Mouse (Mus musculus) activated CD4-positive, CD25-positive, alpha-beta regulatory T cell, adult 4 months (primary cell): Measurements from ENCODE around the gene Nat8f1. TPM values are rescaled to one million over a fixed set of nuclear protein-coding genes. Genes with fewer than 3 reads are reported as not detected.
"Not testable (repeated sequence)": the region's sequence is repeated elsewhere in the genome, so short reads cannot be mapped to it uniquely, and the experiment has no call there.

Experiments
- ATAC-seq: one replicate; pipeline ENCODE4 v1.8.0; 2017
- polyA plus RNA-seq, 2 experiments: library from polyadenylated mRNA; unstranded; fragments of 100-300 nt; shearing (Covaris generic); gene quantifications; one replicate each; pipeline ENCODE4 v1.2.1; 2017

Gene Nat8f1
- polyA plus RNA-seq, 2 experiments from 2014 or later, result 11.3 to 11.6 TPM

- ATAC-seq, result not testable (repeated sequence)
These were observed 8.6 kb downstream of the Nat8f1 start for GRCm38 (mm10) chr6:85906911-85907351.

GRCm38 (mm10) chr6:85904642-85905061, 10.8 kb downstream of the Nat8f1 start, which contains the start of gene Nat8f4:
Gene Nat8f4 (minus strand): TSS chr6:85904884.
- peak; percentile 88 for ATAC-seq

GRCm38 (mm10) chr6:85902303-85902702, 13.2 kb downstream of the Nat8f1 start:
- no peak for ATAC-seq

GRCm38 (mm10) chr6:85898596-85899475, 16.7 kb downstream of the Nat8f1 start:
- not testable (repeated sequence) for ATAC-seq

GRCm38 (mm10) chr6:85895061-85895648, 20.3 kb downstream of the Nat8f1 start:
- ATAC-seq, result peak; percentile 46

- ATAC-seq, result no peak
These were observed 26.5 kb downstream of the Nat8f1 start for GRCm38 (mm10) chr6:85888961-85889360.

GRCm38 (mm10) chr6:85884311-85884710, 31.2 kb downstream of the Nat8f1 start:
- no peak for ATAC-seq

GRCm38 (mm10) chr6:85883246-85883645, 32.2 kb downstream of the Nat8f1 start:
- not testable (repeated sequence) for ATAC-seq

DNA sequence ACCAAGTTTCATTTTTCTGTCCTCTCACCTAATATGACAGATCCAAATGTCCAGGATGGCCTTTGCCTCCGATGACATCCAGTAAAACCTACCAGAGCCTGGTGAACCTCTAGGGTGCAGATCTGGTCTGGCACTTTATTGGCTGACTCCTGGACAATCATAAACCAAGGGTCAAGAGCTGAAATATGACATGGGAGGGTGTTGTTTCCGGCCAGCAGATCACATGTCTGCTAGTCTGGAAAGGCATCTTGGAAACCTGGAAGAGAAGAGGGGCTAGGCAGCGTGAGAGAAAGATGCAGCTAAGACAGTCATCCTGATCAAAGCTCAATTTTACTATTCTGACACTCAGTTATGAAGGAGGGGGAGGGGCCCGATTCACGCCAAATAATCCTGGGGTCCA, 46.5 kb downstream of the Nat8f1 start, which contains the start of gene Nat8f2:
Gene Nat8f2 (minus strand): TSS at position 153 of the 400 bp plus-strand sequence.
- not testable (repeated sequence) for ATAC-seq

DNA sequence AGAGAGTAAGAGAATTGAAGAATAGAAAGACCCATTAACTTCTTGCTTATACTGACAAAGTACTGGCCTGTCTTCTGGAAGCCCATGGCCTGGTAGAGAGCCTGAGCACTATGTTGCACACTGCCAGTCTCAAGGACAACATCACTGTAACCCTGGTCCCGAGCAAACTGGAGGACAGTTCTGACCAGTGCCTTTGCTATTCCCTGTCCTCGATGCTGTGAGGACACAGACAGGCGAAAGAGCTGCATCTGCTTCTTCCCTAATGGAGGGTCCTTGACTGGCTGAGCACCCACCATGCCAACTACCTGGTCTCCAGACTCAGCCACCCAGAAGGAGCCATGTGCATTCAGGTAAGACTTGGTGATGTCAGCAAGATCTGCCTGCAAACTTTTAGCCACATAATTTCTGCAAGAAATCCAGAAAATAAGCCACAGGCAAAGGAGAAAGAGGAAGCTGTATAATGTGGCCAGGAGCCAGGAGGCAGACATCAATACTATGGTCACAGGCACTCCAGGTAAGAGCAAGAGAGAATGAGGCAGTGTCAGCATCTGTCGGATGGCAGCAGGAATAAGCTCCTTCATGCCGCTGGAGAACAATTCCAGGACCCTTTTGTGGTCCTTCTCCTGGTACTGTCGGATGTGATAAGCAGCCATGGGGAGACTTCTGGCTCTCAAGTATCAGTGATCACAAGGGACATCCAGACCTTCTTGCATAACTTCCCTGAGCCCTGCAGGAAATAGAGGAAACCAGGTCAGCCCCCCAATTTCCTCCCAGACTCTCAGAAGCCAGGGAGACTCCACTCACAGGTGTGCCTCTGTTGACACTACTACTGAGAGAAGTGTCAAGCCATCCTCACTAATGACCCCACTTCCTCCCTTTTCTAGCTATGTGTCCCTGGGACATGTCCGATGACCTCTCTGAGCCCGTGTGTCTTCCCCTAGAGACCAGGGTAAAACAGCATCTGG, 47.5 kb downstream of the Nat8f1 start:
- no peak for ATAC-seq

DNA sequence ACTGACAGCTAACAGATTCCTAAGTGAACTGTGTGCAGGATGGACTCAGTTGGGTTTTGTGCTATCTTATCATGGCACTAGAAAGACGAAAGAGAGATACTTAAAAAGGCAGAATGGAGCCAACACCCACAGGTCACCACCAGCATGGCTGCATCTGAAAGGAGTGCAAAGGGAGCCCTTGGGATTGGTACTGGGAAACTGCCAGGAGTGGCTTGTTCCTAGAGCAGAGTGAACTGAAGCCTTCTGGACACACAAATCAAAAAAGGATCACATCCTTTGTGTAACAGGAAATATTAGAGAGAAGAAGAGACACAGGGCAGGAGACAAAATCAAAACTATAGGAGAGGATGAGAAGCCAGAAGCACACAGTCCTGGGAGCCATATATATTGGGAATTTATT, 48.5 kb downstream of the Nat8f1 start:
- not testable (repeated sequence) for ATAC-seq

DNA sequence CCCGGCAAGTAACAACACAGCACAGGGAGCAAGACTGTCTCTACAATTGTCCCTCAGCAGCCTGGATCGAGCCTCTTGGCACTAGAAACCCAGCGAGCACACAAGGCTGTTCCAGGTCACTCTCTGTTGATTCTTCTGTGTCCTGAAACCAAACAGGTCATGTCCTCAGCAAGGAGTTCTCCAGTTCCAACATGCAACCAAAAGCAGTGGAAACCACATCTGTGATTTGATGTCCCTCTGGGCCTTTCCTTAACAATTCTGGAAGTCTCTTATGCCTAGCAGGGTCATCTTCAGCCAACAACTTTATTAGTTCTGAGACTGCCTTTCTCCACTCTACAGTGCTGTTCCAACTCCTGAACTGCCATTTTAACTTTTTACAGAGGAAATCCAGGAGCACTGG, 49.3 kb downstream of the Nat8f1 start:
- ATAC-seq, result not testable (repeated sequence)

DNA sequence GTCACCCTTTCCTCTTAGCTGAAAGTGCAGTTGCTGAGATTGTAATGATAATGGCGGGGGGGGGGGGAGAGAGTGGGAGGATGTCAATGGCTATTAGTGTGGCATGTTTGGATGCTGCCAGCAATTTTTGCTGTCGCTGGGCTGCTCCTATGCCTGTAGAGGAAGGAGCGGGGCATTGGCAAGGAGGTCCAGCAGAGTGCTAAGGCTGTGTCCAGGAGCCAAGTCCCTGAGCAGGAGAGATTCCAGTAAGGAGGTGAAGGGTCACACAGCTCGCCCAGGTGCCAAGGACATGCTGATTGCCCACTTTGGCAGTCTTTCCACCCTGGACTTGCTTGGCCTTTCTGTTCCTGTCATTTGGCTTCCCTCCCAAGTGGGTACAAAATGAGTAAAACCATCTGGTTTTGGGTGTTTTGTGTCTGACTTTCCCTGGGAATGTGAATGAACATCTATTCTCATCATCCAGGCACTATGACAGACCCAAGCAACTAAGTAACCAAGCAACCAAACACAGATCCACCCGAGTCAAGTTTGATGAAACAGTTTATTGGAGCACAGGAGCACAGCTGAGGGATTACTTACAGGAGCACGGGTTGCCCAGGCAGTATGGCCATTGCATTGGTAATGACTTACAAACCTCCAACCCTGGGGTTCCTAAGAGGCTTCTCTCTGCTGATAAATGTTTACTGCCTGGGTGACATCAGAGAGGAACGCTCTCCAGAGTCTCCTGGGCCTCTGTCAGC, 50.4 kb downstream of the Nat8f1 start:
- ATAC-seq, result not testable (repeated sequence)

- no peak for ATAC-seq
These were observed 51.6 kb downstream of the Nat8f1 start for GRCm38 (mm10) chr6:85863840-85864239.

DNA sequence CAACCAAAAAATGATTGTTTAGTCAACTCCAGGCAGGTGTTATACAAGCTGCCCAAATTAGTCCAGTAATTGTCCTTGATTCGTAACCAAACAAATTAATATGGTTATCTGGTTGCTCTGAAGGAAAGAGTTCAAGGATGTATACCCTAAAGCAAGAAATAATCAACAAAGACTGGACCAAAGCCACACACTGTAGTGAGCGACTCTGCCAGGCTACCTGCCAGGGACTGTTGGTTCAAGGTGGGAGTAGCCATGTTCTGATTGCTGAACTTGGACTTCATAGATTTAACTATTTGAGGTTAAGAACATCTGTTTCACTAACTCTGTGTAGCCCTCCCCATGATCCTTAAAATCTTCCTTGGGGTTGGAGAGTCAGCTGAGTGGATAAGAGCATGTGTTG, 52.4 kb downstream of the Nat8f1 start:
- no peak for ATAC-seq

DNA sequence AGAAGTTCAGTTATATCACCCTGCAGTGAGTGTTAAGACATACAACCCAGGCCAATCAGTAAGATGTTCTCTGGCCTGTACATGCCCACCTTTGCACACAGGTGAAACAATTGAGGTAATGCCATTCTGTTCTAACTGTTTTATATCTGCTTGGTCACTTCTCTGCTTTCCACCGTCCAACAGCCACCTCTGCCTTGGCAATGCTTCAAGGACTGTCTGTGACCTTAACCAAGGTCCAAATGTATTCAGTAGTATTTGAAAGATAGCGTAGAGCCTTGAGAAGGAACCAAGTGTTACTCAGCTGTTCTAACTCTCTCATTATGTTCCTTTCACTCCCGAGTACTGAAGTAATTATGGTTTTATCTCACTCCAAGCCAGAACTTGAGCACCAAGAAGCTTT, 52.9 kb downstream of the Nat8f1 start:
- ATAC-seq, result no peak

GRCm38 (mm10) chr6:85861247-85861646, 54.2 kb downstream of the Nat8f1 start:
- no peak for ATAC-seq
